Mouse (Mus musculus) kidney, embryonic 16.5 days (tissue): Measurements from ENCODE around the gene Fyb. TPM values are rescaled to one million over a fixed set of nuclear protein-coding genes. Genes with fewer than 3 reads are reported as not detected.
A peak's percentile ranks its signal among the peaks of the same experiment; 100 is the strongest.
"Not testable (repeated sequence)": the region's sequence is repeated elsewhere in the genome, so short reads cannot be mapped to it uniquely, and the experiment has no call there.

Source experiments
- ATAC-seq: fragments of 200-750 bp; cut with Nextera tagmentation; 2 replicates; pipeline ENCODE4 v1.8.0; 2017; ENCODE audit warnings: moderate TSS enrichment; ENCODE audit not compliant: low FRiP score, low TSS enrichment
- H3K27ac ChIP-seq: fragments of 300-500 bp; sonication (generic); 2 replicates; pipeline ENCODE4 v1.5.1; 2014; ENCODE audit warnings: low read length
- H3K27me3 ChIP-seq: fragments of 300-500 bp; sonication (generic); 2 replicates; pipeline ENCODE4 v1.6.1; 2014; ENCODE audit warnings: low read length, control low read depth, mixed read lengths; ENCODE audit not compliant: insufficient read depth
- H3K36me3 ChIP-seq: fragments of 300-500 bp; sonication (generic); 2 replicates; pipeline ENCODE4 v1.6.1; 2014; ENCODE audit warnings: low read length, control low read depth, mixed read lengths; ENCODE audit not compliant: insufficient read depth
- H3K4me1 ChIP-seq: fragments of 300-500 bp; sonication (generic); 2 replicates; pipeline ENCODE4 v1.6.1; 2014; ENCODE audit warnings: low read length, control low read depth, mixed read lengths; ENCODE audit not compliant: insufficient read depth
- H3K4me2 ChIP-seq: fragments of 300-500 bp; sonication (generic); replicated peaks from 2 replicates; pipeline ENCODE4 v1.6.1; 2014; ENCODE audit warnings: low read depth, low read length
- H3K4me3 ChIP-seq: fragments of 300-500 bp; sonication (generic); 2 replicates; pipeline ENCODE4 v1.5.1; 2014; ENCODE audit warnings: mild to moderate bottlenecking, low read length
- H3K9ac ChIP-seq: fragments of 300-500 bp; sonication (generic); replicated peaks from 2 replicates; pipeline ENCODE4 v1.6.1; 2014; ENCODE audit warnings: low read length
- H3K9me3 ChIP-seq: fragments of 300-500 bp; sonication (generic); 2 replicates; pipeline ENCODE4 v1.6.1; 2016; ENCODE audit warnings: low read length, control low read depth
- WGBS: fragments of 180-500 bp; shearing (Covaris S2); extraction: QIAGEN DNeasy Blood & Tissue Kit; methylation state at CpG from one replicate; pipeline ENCODE4 v1.1.7; 2014; 5-methylcytosine and 5-hydroxymethylcytosine counted together
- polyA plus RNA-seq: library from polyadenylated mRNA; unstranded; fragments of >200 nt; fragmentation: Nextera tagmentation; extraction: Ambion mirVana; gene quantifications from 2 replicates; pipeline ENCODE4 v1.2.1, GENCODE M21; 2015

The Fyb gene
- polyA plus RNA-seq, 1 experiment from 2014 or later, result 3.1 TPM

DNA sequence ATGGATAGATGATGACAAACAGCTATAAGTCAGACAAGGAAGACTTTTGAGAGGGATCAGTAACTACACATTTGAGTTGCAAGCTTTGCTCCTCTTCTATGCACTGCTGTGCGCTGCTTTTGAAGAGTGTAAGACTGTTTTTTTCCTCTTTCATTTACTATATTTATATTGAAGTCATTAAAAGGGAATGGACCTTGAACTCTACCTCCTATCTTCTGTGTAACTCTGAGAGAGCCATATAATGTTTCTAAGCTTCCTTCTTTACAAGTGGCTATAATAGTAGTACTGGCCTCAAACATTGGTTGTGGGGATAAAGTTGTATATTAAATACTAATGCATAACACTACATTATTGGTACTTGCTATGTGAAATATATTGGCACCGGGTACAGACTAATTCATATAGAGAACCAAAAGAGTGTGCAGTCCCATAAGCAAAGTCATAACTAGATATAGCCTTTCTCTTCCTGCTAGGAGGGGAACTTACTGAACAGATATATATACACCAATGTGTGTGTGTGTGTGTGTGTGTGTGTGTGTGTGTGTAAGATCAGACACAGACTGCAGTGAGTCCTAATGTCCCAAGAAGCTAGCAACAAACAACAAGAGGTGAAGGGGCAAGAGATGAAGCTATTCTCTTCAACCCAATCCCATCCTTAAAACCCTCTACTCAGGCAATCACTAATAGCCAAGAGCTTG, 47.7 kb downstream of the Fyb start:
- Histone ChIP-seq H3K4me3 (no peak overlapping the region), H3K27ac (no peak overlapping the region), H3K27me3 (no peaks in the 10 kb centered on the region), H3K36me3 (no peaks in the 10 kb centered on the region), H3K9me3 (no peaks in the 10 kb centered on the region), H3K9ac (no peak overlapping the region), H3K4me1 (0 out of 2 replicates have a peak, but pooled peaks cover 3% of the 10 kb centered on the region), H3K4me2 (no peak overlapping the region)
- WGBS, result 92% methylated on average over 2 of the region's 2 CpGs
- no peak for ATAC-seq

DNA sequence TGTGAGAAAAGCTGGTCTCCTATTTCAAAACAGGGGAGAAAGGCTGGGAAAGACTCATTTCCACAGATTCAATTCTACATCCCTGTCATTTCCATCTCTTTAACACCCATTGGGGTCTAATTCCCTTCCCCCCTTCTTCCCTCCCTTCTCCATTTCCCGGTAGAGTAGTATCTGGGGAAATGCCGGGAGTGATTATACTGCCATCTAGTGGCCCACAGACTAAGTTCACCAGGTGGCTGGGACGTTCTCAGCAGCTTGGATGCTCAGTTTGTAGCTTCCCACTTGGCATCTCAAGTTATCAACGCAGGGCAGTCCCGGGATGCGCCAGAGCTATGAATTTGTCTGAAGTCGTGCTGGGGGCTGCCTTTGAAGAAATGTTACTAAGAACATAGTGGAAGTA, 48.2 kb downstream of the Fyb start:
- no peaks in the 10 kb centered on the region for H3K27me3 ChIP-seq
- no peaks in the 10 kb centered on the region for H3K36me3 ChIP-seq
- no peak overlapping the region for H3K27ac ChIP-seq
- no peak overlapping the region for H3K9ac ChIP-seq
- 0 out of 2 replicates have a peak, but pooled peaks cover 3% of the 10 kb centered on the region for H3K4me1 ChIP-seq
- H3K9me3 ChIP-seq, result no peaks in the 10 kb centered on the region
- ATAC-seq, result peak; percentile 72
- WGBS, result 9% methylated on average over 7 of the region's 7 CpGs
- no peak overlapping the region for H3K4me3 ChIP-seq
- H3K4me2 ChIP-seq, result no peak overlapping the region

DNA sequence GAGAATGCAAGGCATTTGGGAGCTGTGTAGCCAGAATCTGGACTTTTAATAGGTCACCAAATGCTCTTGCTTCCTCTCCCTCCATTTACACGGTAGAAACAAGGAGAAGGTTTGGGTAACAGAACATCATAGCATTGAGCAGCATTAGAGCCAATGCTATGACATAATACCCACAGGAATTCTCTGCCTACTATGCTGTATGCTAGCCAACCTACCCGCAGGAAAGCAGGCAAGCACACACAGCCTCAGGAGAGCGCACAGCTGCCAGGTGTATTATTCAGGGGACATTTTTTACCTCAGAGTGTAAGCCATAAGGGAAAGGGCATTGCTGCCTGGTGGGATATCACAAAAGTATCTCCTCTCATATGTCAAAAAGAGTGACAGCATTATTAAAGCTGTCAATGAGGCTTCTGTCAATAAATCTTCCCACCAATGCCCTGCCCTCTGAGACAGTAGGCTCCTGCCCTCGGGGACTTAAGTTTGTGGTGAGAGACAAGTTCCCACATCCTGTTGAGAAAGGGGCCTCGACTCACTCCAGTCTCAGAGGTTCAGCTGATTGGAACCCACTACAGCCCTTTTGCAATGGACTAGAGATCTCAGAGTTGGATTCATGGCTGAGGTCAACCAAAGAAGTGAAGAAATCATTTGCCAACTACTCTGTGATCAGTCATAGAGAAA, 51.8 kb downstream of the Fyb start:
- Histone ChIP-seq H3K9ac (no peak overlapping the region), H3K4me1 (0 out of 2 replicates have a peak, but pooled peaks cover 3% of the 10 kb centered on the region), H3K4me2 (no peak overlapping the region), H3K4me3 (no peak overlapping the region), H3K9me3 (no peaks in the 10 kb centered on the region), H3K27me3 (no peaks in the 10 kb centered on the region), H3K27ac (no peak overlapping the region), H3K36me3 (no peaks in the 10 kb centered on the region)
- no peak for ATAC-seq
- WGBS, result 52% methylated on average over 5 of the region's 5 CpGs

DNA sequence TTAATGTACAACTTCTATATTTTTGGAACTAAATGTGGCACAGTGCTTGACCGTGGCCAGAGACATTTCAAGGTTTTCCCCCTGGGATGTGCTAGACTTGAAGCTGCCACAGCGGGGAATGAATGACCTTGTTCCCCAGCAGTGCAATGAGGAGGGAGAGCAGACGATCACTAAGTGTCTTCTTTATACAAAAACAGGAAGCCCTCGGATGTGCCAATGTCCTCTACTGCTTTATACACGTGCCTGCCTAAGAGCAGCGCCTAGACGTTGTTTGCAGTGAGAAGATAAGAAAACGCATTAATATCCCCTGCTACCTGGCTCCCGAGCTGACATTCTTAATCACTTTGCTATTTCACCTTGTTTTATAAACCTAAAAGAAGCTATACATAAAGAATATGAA, 55.3 kb downstream of the Fyb start:
- Histone ChIP-seq H3K4me2 (no peak overlapping the region), H3K9me3 (no peaks in the 10 kb centered on the region), H3K4me1 (no peaks in the 10 kb centered on the region), H3K36me3 (no peaks in the 10 kb centered on the region), H3K4me3 (no peak overlapping the region), H3K9ac (no peak overlapping the region), H3K27ac (no peak overlapping the region), H3K27me3 (no peaks in the 10 kb centered on the region)
- 68% methylated on average over 9 of the region's 9 CpGs for WGBS
- ATAC-seq, result no peak

DNA sequence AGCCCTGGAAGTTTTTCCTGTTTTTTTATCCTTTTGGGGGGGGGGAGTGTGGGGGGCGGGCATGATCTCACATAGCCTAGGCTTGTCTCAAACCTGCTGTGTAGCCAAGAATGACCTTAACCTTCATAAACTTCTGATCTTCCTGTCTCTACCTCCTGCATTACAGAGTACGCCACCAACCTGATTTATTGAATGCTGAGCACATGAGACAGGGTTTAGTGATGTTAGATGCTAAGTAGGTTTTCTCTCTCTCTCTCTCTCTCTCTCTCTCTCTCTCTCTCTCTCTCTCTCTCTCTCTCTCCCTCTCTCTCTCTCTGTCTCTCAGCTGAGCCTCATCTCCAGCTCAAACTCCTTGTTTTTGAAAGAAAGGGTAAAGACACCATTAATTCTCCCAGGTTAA, 56.0 kb downstream of the Fyb start:
- Histone ChIP-seq H3K36me3 (no peaks in the 10 kb centered on the region), H3K4me3 (no peak overlapping the region), H3K4me2 (no peak overlapping the region), H3K27ac (no peak overlapping the region), H3K4me1 (no peaks in the 10 kb centered on the region), H3K9ac (no peak overlapping the region), H3K9me3 (no peaks in the 10 kb centered on the region), H3K27me3 (no peaks in the 10 kb centered on the region)
- ATAC-seq, result no peak
- 48% methylated on average over 2 of the region's 2 CpGs for WGBS

DNA sequence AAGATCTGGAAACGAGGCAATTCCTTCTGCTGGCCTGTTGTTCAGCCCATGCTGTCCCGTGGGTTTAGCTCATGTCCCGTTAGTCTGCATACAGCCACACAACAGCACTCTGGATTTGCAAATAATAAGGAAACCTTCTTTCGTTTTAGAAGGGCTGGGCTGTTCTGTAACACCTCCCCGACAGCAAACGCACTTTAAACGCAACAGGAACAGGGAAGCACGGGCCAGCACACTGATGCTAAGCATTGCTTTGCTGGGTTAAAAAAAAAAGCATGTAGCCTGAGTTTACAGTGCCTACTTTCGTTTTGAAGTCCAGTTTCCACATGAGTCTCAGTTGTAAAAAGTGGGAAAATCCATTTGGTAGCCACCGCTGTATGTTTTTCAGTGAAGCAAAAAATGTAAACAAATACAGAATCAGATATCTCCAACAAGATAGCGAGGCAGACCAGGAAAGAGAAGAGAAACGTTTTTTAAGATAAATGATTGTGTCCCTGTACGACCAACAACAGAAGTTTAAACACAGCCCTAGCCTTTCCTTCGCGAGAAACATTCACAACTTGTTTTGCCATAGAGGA, 56.6 kb downstream of the Fyb start:
- H3K27me3 ChIP-seq, result no peaks in the 10 kb centered on the region
- no peak overlapping the region for H3K27ac ChIP-seq
- no peaks in the 10 kb centered on the region for H3K9me3 ChIP-seq
- peak overlapping the region; percentile 1; the same call in 1 of the 2 replicates for H3K4me3 ChIP-seq
- H3K4me1 ChIP-seq, result no peaks in the 10 kb centered on the region
- H3K36me3 ChIP-seq, result no peaks in the 10 kb centered on the region
- WGBS, result 68% methylated on average over 15 of the region's 15 CpGs
- H3K9ac ChIP-seq, result no peak overlapping the region
- H3K4me2 ChIP-seq, result no peak overlapping the region
- no peak for ATAC-seq

DNA sequence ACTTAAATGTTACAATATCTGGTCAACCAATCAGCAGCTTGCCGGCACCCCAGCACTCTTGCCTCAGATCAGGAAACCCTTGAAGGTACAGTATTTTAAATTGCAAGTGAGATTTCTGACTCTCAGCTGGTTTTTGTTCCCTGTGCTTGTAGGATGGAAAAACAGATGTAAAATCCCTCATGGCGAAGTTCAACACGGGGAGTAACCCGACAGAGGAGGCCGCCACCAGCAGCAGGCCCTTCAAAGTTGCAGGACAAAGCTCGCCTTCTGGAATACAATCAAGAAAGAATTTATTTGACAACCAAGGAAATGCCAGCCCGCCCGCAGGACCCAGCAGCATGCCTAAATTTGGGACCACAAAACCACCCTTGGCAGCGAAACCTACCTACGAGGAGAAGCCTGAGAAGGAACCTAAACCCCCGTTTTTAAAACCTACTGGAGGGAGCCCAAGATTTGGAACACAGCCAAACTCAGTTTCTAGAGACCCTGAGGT, 57.2 kb downstream of the Fyb start:
- no peaks in the 10 kb centered on the region for H3K4me1 ChIP-seq
- no peaks in the 10 kb centered on the region for H3K27me3 ChIP-seq
- no peak for ATAC-seq
- H3K9me3 ChIP-seq, result no peaks in the 10 kb centered on the region
- no peak overlapping the region for H3K4me2 ChIP-seq
- H3K4me3 ChIP-seq, result no peak overlapping the region; the same call in 1 of the 2 replicates
- no peaks in the 10 kb centered on the region for H3K36me3 ChIP-seq
- no peak overlapping the region for H3K27ac ChIP-seq
- H3K9ac ChIP-seq, result no peak overlapping the region
- 77% methylated on average over 11 of the region's 11 CpGs for WGBS

DNA sequence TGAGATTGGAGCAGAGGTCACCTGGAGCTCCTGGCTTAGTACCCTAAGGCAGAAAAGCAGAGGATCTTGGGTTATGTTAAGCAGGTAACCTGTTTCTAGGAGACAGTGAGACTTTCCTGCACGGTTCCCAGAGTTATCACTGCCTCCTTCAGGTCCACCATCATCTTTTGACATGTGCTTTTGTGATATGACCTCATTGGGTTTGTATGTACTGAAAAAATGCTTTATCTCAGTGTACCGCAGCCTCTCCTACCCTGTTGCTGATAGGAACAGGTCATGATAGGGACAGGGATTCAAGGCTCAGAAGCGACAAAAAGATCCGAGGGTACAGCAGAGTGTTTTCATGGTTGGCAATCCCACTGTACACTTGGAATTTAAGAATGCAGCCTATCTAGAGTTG, 62.0 kb downstream of the Fyb start:
- no peak overlapping the region for H3K4me2 ChIP-seq
- H3K4me1 ChIP-seq, result no peaks in the 10 kb centered on the region
- no peaks in the 10 kb centered on the region for H3K27me3 ChIP-seq
- 90% methylated on average over 4 of the region's 4 CpGs for WGBS
- H3K27ac ChIP-seq, result no peak overlapping the region
- H3K4me3 ChIP-seq, result no peak overlapping the region
- H3K9ac ChIP-seq, result no peak overlapping the region
- no peaks in the 10 kb centered on the region for H3K36me3 ChIP-seq
- H3K9me3 ChIP-seq, result no peaks in the 10 kb centered on the region
- ATAC-seq, result no peak

DNA sequence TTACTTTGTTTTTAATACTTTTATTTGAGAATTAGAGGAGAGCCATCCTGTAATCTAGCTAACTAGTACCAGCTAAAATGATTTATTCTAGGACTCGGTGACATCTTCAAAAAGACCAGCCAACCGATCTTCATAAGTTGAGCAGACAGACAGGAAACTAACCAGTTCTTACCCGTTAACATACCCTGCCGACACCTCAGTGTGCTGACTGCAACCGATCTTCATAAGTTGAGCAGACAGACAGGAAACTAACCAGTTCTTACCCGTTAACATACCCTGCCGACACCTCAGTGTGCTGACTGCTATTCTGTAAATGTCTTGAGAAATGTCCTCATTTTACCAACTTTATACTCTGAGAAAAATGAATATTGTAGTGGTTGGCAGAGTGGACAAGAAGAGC, 63.7 kb downstream of the Fyb start:
- H3K27me3 ChIP-seq, ATAC-seq, H3K9me3 ChIP-seq, H3K27ac ChIP-seq, H3K9ac ChIP-seq, H3K36me3 ChIP-seq, H3K4me2 ChIP-seq, H3K4me1 ChIP-seq, H3K4me3 ChIP-seq: not testable (repeated sequence)
- WGBS, result 83% methylated on average over 7 of the region's 7 CpGs

DNA sequence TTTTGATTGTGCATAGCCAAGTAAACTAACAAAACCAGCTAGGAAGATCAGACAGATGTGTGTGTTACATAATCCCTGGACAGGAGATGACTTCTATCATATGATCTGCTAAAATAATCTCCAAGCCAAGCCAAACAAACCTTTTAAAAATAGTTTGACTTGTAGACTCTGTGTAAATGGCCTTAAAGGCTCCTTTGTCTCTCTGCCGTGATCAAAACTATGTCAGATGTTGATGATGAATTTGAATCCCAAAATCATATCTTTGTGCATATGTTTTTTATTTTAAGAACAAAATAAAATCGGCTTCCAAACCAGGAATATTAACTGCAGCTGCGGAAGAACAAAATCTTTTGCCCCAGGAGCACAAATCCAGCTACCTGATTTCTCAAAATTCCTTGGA, 64.9 kb downstream of the Fyb start:
- H3K27me3 ChIP-seq, result no peaks in the 10 kb centered on the region
- no peak for ATAC-seq
- H3K9ac ChIP-seq, result no peak overlapping the region
- H3K4me3 ChIP-seq, result no peak overlapping the region
- H3K4me1 ChIP-seq, result no peaks in the 10 kb centered on the region
- H3K36me3 ChIP-seq, result no peaks in the 10 kb centered on the region
- no peak overlapping the region for H3K4me2 ChIP-seq
- H3K9me3 ChIP-seq, result no peaks in the 10 kb centered on the region
- H3K27ac ChIP-seq, result no peak overlapping the region
- 80% methylated on average over 3 of the region's 3 CpGs for WGBS
